In genomic region chr15:12749549-12750301, GRCm38 (mm10) we compare ENCODE assay signal across 16 mouse cellular contexts. TPM values are rescaled to one million over a fixed set of nuclear protein-coding genes. Genes with fewer than 3 reads are reported as not detected.
DNase-seq lines count a peak whose midpoint lies in the region; ATAC-seq and TF ChIP-seq lines count a peak whose summit lies in the region.
"Had no signal": no experiment of that assay in that cellular context is flagged by ENCODE, and none has a peak within 500 bp of the region (broad histone marks: within the 10 kb centered on the region; RNA-seq: fewer than 3 reads in every experiment).

No protein-coding gene starts in this region.

- no peak overlapping the region for H3K9ac ChIP-seq in midbrain, embryonic 11.5 days (ENCODE audit: low read length)
- H3K9ac ChIP-seq in midbrain, embryonic 14.5 days (replicated peaks; ENCODE audit: low read length) = no peak overlapping the region
- H3K9ac ChIP-seq in heart, embryonic 14.5 days (ENCODE audit: low read length) = no peak overlapping the region
- no peak overlapping the region for H3K9ac ChIP-seq in limb, embryonic 14.5 days (ENCODE audit: low read depth, low read length, severe bottlenecking)
- H3K9ac ChIP-seq: liver, embryonic 12.5 days; midbrain, embryonic 12.5 days; neural tube, embryonic 13.5 days; stomach, embryonic 15.5 days had no signal

- ATAC-seq in midbrain, embryonic 11.5 days (ENCODE audit: low FRiP score) = no peak
- ATAC-seq in midbrain, embryonic 14.5 days (ENCODE audit: low FRiP score, low TSS enrichment) = no peak
- ATAC-seq in heart, embryonic 14.5 days (ENCODE audit: insufficient number of reproducible peaks, insufficient read depth, low FRiP score, low read depth) = peak; percentile 84
- peak; percentile 84 for ATAC-seq in limb, embryonic 14.5 days (ENCODE audit: low FRiP score, low read depth)
- ATAC-seq: liver, embryonic 12.5 days had no signal

- TF ChIP-seq POLR2A in limb, embryonic 14.5 days (IDR thresholded peaks at IDR 0.05; ENCODE audit: borderline replicate concordance, extremely low read depth, insufficient read depth, insufficient read length) = no peak

- no peaks in the 10 kb centered on the region for H3K36me3 ChIP-seq in midbrain, embryonic 11.5 days (ENCODE audit: control insufficient read depth, insufficient read depth, low read length)
- no peaks in the 10 kb centered on the region for H3K36me3 ChIP-seq in midbrain, embryonic 14.5 days (ENCODE audit: control insufficient read depth, insufficient read depth, low read length)
- H3K36me3 ChIP-seq in heart, embryonic 14.5 days (ENCODE audit: control insufficient read depth, insufficient read depth, low read length) = no peaks in the 10 kb centered on the region
- H3K36me3 ChIP-seq in limb, embryonic 14.5 days (ENCODE audit: control insufficient read depth, insufficient read depth, low read length) = no peaks in the 10 kb centered on the region
- H3K36me3 ChIP-seq: liver, embryonic 12.5 days; midbrain, embryonic 12.5 days; neural tube, embryonic 13.5 days; stomach, embryonic 15.5 days had no signal

- H3K27me3 ChIP-seq in midbrain, embryonic 11.5 days (ENCODE audit: control insufficient read depth, insufficient read depth, low read length) = no peaks in the 10 kb centered on the region
- no peaks in the 10 kb centered on the region for H3K27me3 ChIP-seq in midbrain, embryonic 14.5 days (ENCODE audit: control insufficient read depth, insufficient read depth, low read length)
- H3K27me3 ChIP-seq in heart, embryonic 14.5 days (ENCODE audit: control insufficient read depth, insufficient read depth, low read length) = no peaks in the 10 kb centered on the region
- no peaks in the 10 kb centered on the region for H3K27me3 ChIP-seq in limb, embryonic 14.5 days (ENCODE audit: control insufficient read depth, insufficient read depth, low read length)
- H3K27me3 ChIP-seq: midbrain, embryonic 12.5 days; neural tube, embryonic 13.5 days; stomach, embryonic 15.5 days had no signal

- H3K4me1 ChIP-seq in midbrain, embryonic 11.5 days (ENCODE audit: control insufficient read depth, insufficient read depth, low read length) = no peaks in the 10 kb centered on the region
- no peaks in the 10 kb centered on the region for H3K4me1 ChIP-seq in midbrain, embryonic 14.5 days (ENCODE audit: control insufficient read depth, insufficient read depth, low read length)
- peaks cover 37 to 46% of the 10 kb centered on the region in 2 experiments for H3K4me1 ChIP-seq in heart, embryonic 14.5 days (ENCODE audit: control insufficient read depth in 2 of 2, insufficient read depth in 2 of 2, low read length in 2 of 2)
- peaks cover 6% of the 10 kb centered on the region; the same call in 1 of the 2 replicates for H3K4me1 ChIP-seq in limb, embryonic 14.5 days (ENCODE audit: control insufficient read depth, insufficient read depth, low read length)
- H3K4me1 ChIP-seq: liver, embryonic 12.5 days; midbrain, embryonic 12.5 days; neural tube, embryonic 13.5 days had no signal

- no peak overlapping the region for H3K4me3 ChIP-seq in midbrain, embryonic 11.5 days (ENCODE audit: low read depth, low read length)
- H3K4me3 ChIP-seq in midbrain, embryonic 14.5 days (replicated peaks; ENCODE audit: low read depth, low read length) = no peak overlapping the region
- H3K4me3 ChIP-seq in heart, embryonic 14.5 days (ENCODE audit: control insufficient read depth in 1 of 2, insufficient read depth in 1 of 2, low read depth in 1 of 2, low read length in 2 of 2) = no peak overlapping the region
- no peak overlapping the region for H3K4me3 ChIP-seq in limb, embryonic 14.5 days (replicated peaks; ENCODE audit: low read length)
- H3K4me3 ChIP-seq: layer of hippocampus, adult 2 months; liver, embryonic 12.5 days; midbrain, embryonic 12.5 days; neural tube, embryonic 13.5 days; stomach, embryonic 15.5 days had no signal

- no peak overlapping the region for H3K27ac ChIP-seq in midbrain, embryonic 11.5 days (ENCODE audit: low read depth, low read length)
- no peak overlapping the region for H3K27ac ChIP-seq in midbrain, embryonic 14.5 days (replicated peaks; ENCODE audit: low read depth, low read length)
- H3K27ac ChIP-seq in heart, embryonic 14.5 days (replicated peaks in 1 of 2; ENCODE audit: control insufficient read depth in 1 of 2, insufficient read depth in 1 of 2, low read depth in 2 of 2, low read length in 2 of 2) = peak overlapping the region; percentile 91 to 98
- no peak overlapping the region for H3K27ac ChIP-seq in limb, embryonic 14.5 days (replicated peaks; ENCODE audit: low read depth, low read length)
- H3K27ac ChIP-seq: layer of hippocampus, adult 2 months; liver, embryonic 12.5 days; midbrain, embryonic 12.5 days; neural tube, embryonic 13.5 days; stomach, embryonic 15.5 days had no signal

- no peaks in the 10 kb centered on the region for H3K9me3 ChIP-seq in midbrain, embryonic 11.5 days (ENCODE audit: control insufficient read depth, low read length)
- H3K9me3 ChIP-seq in midbrain, embryonic 14.5 days (ENCODE audit: control insufficient read depth, low read length) = peaks cover 3% of the 10 kb centered on the region; the same call in 1 of the 2 replicates
- 0 out of 2 replicates have a peak, but pooled peaks cover 6% of the 10 kb centered on the region for H3K9me3 ChIP-seq in heart, embryonic 14.5 days (ENCODE audit: control insufficient read depth, low read length)
- H3K9me3 ChIP-seq in limb, embryonic 14.5 days (ENCODE audit: control insufficient read depth, low read length) = no peaks in the 10 kb centered on the region
- H3K9me3 ChIP-seq: liver, embryonic 12.5 days; neural tube, embryonic 13.5 days; stomach, embryonic 15.5 days had no signal

- WGBS in midbrain, embryonic 11.5 days = 84% methylated on average over 11 of the region's 11 CpGs
- 92% methylated on average over 11 of the region's 11 CpGs for WGBS in midbrain, embryonic 14.5 days
- 17% methylated on average over 11 of the region's 11 CpGs for WGBS in heart, embryonic 14.5 days
- WGBS in limb, embryonic 14.5 days = 51% methylated on average over 11 of the region's 11 CpGs

- H3K4me2 ChIP-seq in midbrain, embryonic 11.5 days = no peak overlapping the region
- H3K4me2 ChIP-seq in midbrain, embryonic 14.5 days (ENCODE audit: low read length) = no peak overlapping the region
- peak overlapping the region; percentile 41 for H3K4me2 ChIP-seq in heart, embryonic 14.5 days (ENCODE audit: low read length)
- H3K4me2 ChIP-seq in limb, embryonic 14.5 days (replicated peaks; ENCODE audit: low read depth, low read length, severe bottlenecking) = no peak overlapping the region
- H3K4me2 ChIP-seq: liver, embryonic 12.5 days; midbrain, embryonic 12.5 days; neural tube, embryonic 13.5 days; stomach, embryonic 15.5 days had no signal

- DNase-seq in midbrain, embryonic 11.5 days (ENCODE audit: low spot score, missing footprints) = peak; percentile 72
- no peak for DNase-seq in midbrain, embryonic 14.5 days
- DNase-seq in limb, embryonic 14.5 days (ENCODE audit: low spot score) = no peak
- DNase-seq in yolk sac, embryonic 10.5 days (ENCODE audit: low spot score) = peak; percentile 26
- no peak for DNase-seq in layer of hippocampus, postnatal 25 days (ENCODE audit: extremely low spot score in 1 of 2, low spot score in 1 of 2)
- DNase-seq in layer of hippocampus, adult 8-10 months (ENCODE audit: low spot score in 2 of 2) = no peak
- no peak for DNase-seq in left cerebral cortex, postnatal 4 days
- DNase-seq: adrenal gland, postnatal 36 days; cerebellum, adult 11-12 months; right cerebral cortex, adult 18-20 months had no signal

- intact Hi-C loops in left cerebral cortex, postnatal 4 days (cut with DNase I) = no loop called here

RNA-seq across cellular contexts. Expression of gene Pdzd2, which starts 10.0 kb away (rescaled TPM):
- 5.2 and 6.5 TPM in 2 replicates for polyA plus RNA-seq in midbrain, embryonic 11.5 days (2014; fragmentation: Nextera tagmentation; extraction: Ambion mirVana)
- 9.8 and 11.2 TPM in 2 replicates for polyA plus RNA-seq in midbrain, embryonic 14.5 days (2014; fragmentation: Nextera tagmentation; extraction: Ambion mirVana)
- 16.8 and 18.7 TPM in 2 replicates for polyA plus RNA-seq in heart, embryonic 14.5 days (2014; fragmentation: Nextera tagmentation; extraction: Ambion mirVana)
- 14.6 and 15.9 TPM in 2 replicates for polyA plus RNA-seq in limb, embryonic 14.5 days (2012; rRNA removed)
- 26.4 and 28.6 TPM in 2 replicates for polyA plus RNA-seq in limb, embryonic 14.5 days (2014; fragmentation: Nextera tagmentation; extraction: Ambion mirVana)
- total RNA-seq in layer of hippocampus, postnatal 25 days (2021) = 10 to 100 TPM; 49.4 to 56.4 TPM
- total RNA-seq in layer of hippocampus, adult 8-10 months (2022) = 10 to 100 TPM; 45.8 to 56.3 (median 53.1) TPM
- 100 to 1,000 TPM in 1 of 2 experiments, 10 to 100 TPM in 1; 87.8 to 107 TPM for total RNA-seq in left cerebral cortex, postnatal 4 days (2021)

Comparison
In these comparisons a context has a peak if more than half of its experiments do, and no peak if none do; other contexts are left out.
1. DNase-seq: peak in midbrain, embryonic 11.5 days (single experiment) and yolk sac, embryonic 10.5 days (single experiment); none in midbrain, embryonic 14.5 days (single experiment), limb, embryonic 14.5 days (single experiment), layer of hippocampus, postnatal 25 days (0 of 2), layer of hippocampus, adult 8-10 months (0 of 2) and left cerebral cortex, postnatal 4 days (single experiment).
2. ATAC-seq: peak in heart, embryonic 14.5 days (single experiment) and limb, embryonic 14.5 days (single experiment); none in midbrain, embryonic 11.5 days (single experiment) and midbrain, embryonic 14.5 days (single experiment).
3. H3K27ac ChIP-seq: peak in heart, embryonic 14.5 days (2 of 2); none in midbrain, embryonic 11.5 days (single experiment), midbrain, embryonic 14.5 days (single experiment) and limb, embryonic 14.5 days (single experiment).